Mouse (Mus musculus) small intestine, adult 2 months (tissue): ENCODE results near the gene Ttpal.
"Not testable (repeated sequence)": the region's sequence is repeated elsewhere in the genome, so short reads cannot be mapped to it uniquely, and the experiment has no call there.

Experiments
- CTCF ChIP-seq: fragments of 200-500 bp; IDR thresholded peaks from 2 replicates; pipeline ENCODE4 v1.5.1; 2012; ENCODE audit warnings: low read depth, mild to moderate bottlenecking, control low read depth, inconsistent platforms, low read length, moderate library complexity, mixed read lengths; ENCODE audit not compliant: insufficient replicate concordance, insufficient read length; ENCODE audit errors: extremely low read depth
- POLR2A ChIP-seq: fragments of 200-500 bp; IDR thresholded peaks from 2 replicates; pipeline ENCODE4 v1.6.1; 2012; ENCODE audit warnings: low read depth, mild to moderate bottlenecking, control low read depth, inconsistent platforms, low read length, moderate library complexity

DNA sequence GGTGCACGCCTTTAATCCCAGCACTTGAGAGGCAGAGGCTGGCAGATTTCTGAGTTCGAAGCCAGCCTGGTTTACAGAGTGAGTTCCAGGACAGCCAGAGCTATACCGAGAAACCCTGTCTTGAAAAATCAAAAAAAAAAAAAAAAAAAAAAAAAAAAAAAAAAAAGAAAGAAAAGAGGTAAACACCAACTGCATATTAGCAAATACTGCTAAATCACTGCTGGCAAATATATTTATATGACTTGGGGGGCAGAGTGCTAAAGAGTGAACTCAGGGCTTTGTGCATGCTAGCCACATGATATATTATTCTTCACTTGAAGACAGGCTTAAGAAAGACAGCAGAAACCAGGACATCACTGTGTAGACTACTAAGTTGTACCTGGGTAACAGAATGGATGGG lies 19.3 kb downstream of the Ttpal start:
- TF ChIP-seq CTCF, POLR2A: not testable (repeated sequence)
